Mouse (Mus musculus) midbrain, embryonic 16.5 days (tissue): ENCODE results near the gene Hnrnpa2b1. TPM values are rescaled to one million over a fixed set of nuclear protein-coding genes. Genes with fewer than 3 reads are reported as not detected.

ENCODE experiments used
- ATAC-seq: fragments of 200-750 bp; cut with Nextera tagmentation; 2 replicates; pipeline ENCODE4 v1.8.0; 2017; ENCODE audit warnings: moderate TSS enrichment
- H3K27ac ChIP-seq: fragments of 300-500 bp; sonication (generic); 2 replicates; pipeline ENCODE4 v1.5.1; 2014; ENCODE audit warnings: mild to moderate bottlenecking, low read length, mixed read lengths
- H3K27me3 ChIP-seq: fragments of 300-500 bp; sonication (generic); 2 replicates; pipeline ENCODE4 v1.6.1; 2014; ENCODE audit warnings: low read depth, low read length, mixed read lengths; ENCODE audit not compliant: control insufficient read depth, insufficient read depth
- H3K36me3 ChIP-seq: fragments of 300-500 bp; sonication (generic); 2 replicates; pipeline ENCODE4 v1.6.1; 2014; ENCODE audit warnings: mild to moderate bottlenecking, low read length, moderate library complexity, mixed read lengths; ENCODE audit not compliant: control insufficient read depth, insufficient read depth
- H3K4me1 ChIP-seq: fragments of 300-500 bp; sonication (generic); 2 replicates; pipeline ENCODE4 v1.6.1; 2014; ENCODE audit warnings: mild to moderate bottlenecking, low read length, mixed read lengths; ENCODE audit not compliant: control insufficient read depth, insufficient read depth
- H3K4me2 ChIP-seq: fragments of 300-500 bp; sonication (generic); 2 replicates; pipeline ENCODE4 v1.6.1; 2014; ENCODE audit warnings: mild to moderate bottlenecking, low read length, mixed read lengths
- H3K4me3 ChIP-seq: fragments of 300-500 bp; sonication (generic); 2 replicates; pipeline ENCODE4 v1.5.1; 2014; ENCODE audit warnings: low read depth, mild to moderate bottlenecking, low read length, moderate library complexity, mixed read lengths
- H3K9ac ChIP-seq: fragments of 300-500 bp; sonication (generic); 2 replicates; pipeline ENCODE4 v1.6.1; 2014; ENCODE audit warnings: low read depth, low read length, mixed read lengths
- H3K9me3 ChIP-seq: fragments of 300-500 bp; sonication (generic); replicated peaks from 2 replicates; pipeline ENCODE4 v1.6.1; 2014; ENCODE audit warnings: mild to moderate bottlenecking, low read length, mixed read lengths; ENCODE audit not compliant: control insufficient read depth, poor library complexity, severe bottlenecking
- WGBS: fragments of 180-500 bp; shearing (Covaris S2); extraction: QIAGEN DNeasy Blood & Tissue Kit; methylation state at CpG from one replicate; pipeline ENCODE4 v1.1.7; 2014; 5-methylcytosine and 5-hydroxymethylcytosine counted together
- polyA plus RNA-seq: library from polyadenylated mRNA; unstranded; fragments of >200 nt; fragmentation: Nextera tagmentation; extraction: Ambion mirVana; gene quantifications from 2 replicates; pipeline ENCODE4 v1.2.1, GENCODE M21; 2015

Hnrnpa2b1 gene
- polyA plus RNA-seq, 1 experiment from 2014 or later, result 1,316 TPM

GRCm38 (mm10) chr6:51438826-51439330 lies 30.8 kb downstream of the Hnrnpa2b1 start:
- WGBS, result 78% methylated on average over 9 of the region's 9 CpGs
- peaks cover 15% of the 10 kb centered on the region for H3K4me1 ChIP-seq
- no peak overlapping the region for H3K9ac ChIP-seq
- H3K4me2 ChIP-seq, result no peak overlapping the region
- H3K4me3 ChIP-seq, result no peak overlapping the region
- no peak overlapping the region for H3K27ac ChIP-seq
- no peak for ATAC-seq
- no peaks in the 10 kb centered on the region for H3K27me3 ChIP-seq
- H3K9me3 ChIP-seq, result no peaks in the 10 kb centered on the region
- no peaks in the 10 kb centered on the region for H3K36me3 ChIP-seq

- Histone ChIP-seq H3K9ac (no peak overlapping the region), H3K27me3 (no peaks in the 10 kb centered on the region), H3K4me1 (peaks cover 15% of the 10 kb centered on the region), H3K36me3 (no peaks in the 10 kb centered on the region), H3K27ac (no peak overlapping the region), H3K4me2 (no peak overlapping the region), H3K9me3 (no peaks in the 10 kb centered on the region), H3K4me3 (no peak overlapping the region)
- no peak for ATAC-seq
- 80% methylated on average over 4 of the region's 4 CpGs for WGBS
These were observed 32.0 kb downstream of the Hnrnpa2b1 start for GRCm38 (mm10) chr6:51437665-51438064.

- no peak overlapping the region for H3K27ac ChIP-seq
These were observed 35.4 kb downstream of the Hnrnpa2b1 start for GRCm38 (mm10) chr6:51434270-51434669.

GRCm38 (mm10) chr6:51432535-51433397 lies 36.9 kb downstream of the Hnrnpa2b1 start, which contains the start of gene Nfe2l3:
Nfe2l3 (plus strand) TSS chr6:51432670.
- H3K27ac ChIP-seq, result 0 out of 2 replicates have a peak within 1 kb of the TSS, but pooled peaks have one; percentile 17

More at GRCm38 (mm10) chr6:51434270-51434669, 35.4 kb downstream of the Hnrnpa2b1 start:
- Histone ChIP-seq H3K4me2 (peak overlapping the region; percentile 83), H3K9ac (no peak overlapping the region), H3K9me3 (no peaks in the 10 kb centered on the region), H3K4me1 (peaks cover 19% of the 10 kb centered on the region), H3K4me3 (peak overlapping the region; percentile 69), H3K27me3 (peaks cover 2% of the 10 kb centered on the region; the same call in 1 of the 2 replicates), H3K36me3 (no peaks in the 10 kb centered on the region)
- ATAC-seq, result no peak
- WGBS, result 50% methylated on average over 7 of the region's 7 CpGs

GRCm38 (mm10) chr6:51424537-51424936 lies 45.2 kb downstream of the Hnrnpa2b1 start:
- Histone ChIP-seq H3K9me3 (no peaks in the 10 kb centered on the region), H3K9ac (no peak overlapping the region), H3K27ac (no peak overlapping the region), H3K27me3 (no peaks in the 10 kb centered on the region), H3K4me2 (no peak overlapping the region), H3K4me1 (no peaks in the 10 kb centered on the region), H3K36me3 (no peaks in the 10 kb centered on the region), H3K4me3 (no peak overlapping the region)
- ATAC-seq, result no peak
- WGBS, result 90% methylated on average over 2 of the region's 2 CpGs

More at GRCm38 (mm10) chr6:51432535-51433397, 36.9 kb downstream of the Hnrnpa2b1 start, which contains the start of gene Nfe2l3:
- H3K27me3 ChIP-seq, result peaks cover 2% of the 10 kb centered on the region; the same call in 1 of the 2 replicates
- peaks cover 19% of the 10 kb centered on the region for H3K4me1 ChIP-seq
- H3K9ac ChIP-seq, result peak within 1 kb of the TSS; percentile 84
- H3K4me2 ChIP-seq, result peak within 1 kb of the TSS; percentile 83
- ATAC-seq, result peak; percentile 79
- no peaks in the 10 kb centered on the region for H3K9me3 ChIP-seq
- H3K4me3 ChIP-seq, result peak within 1 kb of the TSS; percentile 69
- H3K36me3 ChIP-seq, result no peaks in the 10 kb centered on the region
- WGBS, result 1% methylated on average over 71 of the region's 74 CpGs

GRCm38 (mm10) chr6:51423466-51424122 lies 46.1 kb downstream of the Hnrnpa2b1 start:
- ATAC-seq, result no peak
- no peak overlapping the region for H3K4me2 ChIP-seq
- no peak overlapping the region for H3K9ac ChIP-seq
- whole genome bisulfite sequencing, result 52% methylated on average over 11 of the region's 11 CpGs
- no peaks in the 10 kb centered on the region for H3K4me1 ChIP-seq
- H3K36me3 ChIP-seq, result no peaks in the 10 kb centered on the region
- H3K4me3 ChIP-seq, result no peak overlapping the region
- H3K27me3 ChIP-seq, result no peaks in the 10 kb centered on the region
- no peak overlapping the region for H3K27ac ChIP-seq
- H3K9me3 ChIP-seq, result no peaks in the 10 kb centered on the region

GRCm38 (mm10) chr6:51417306-51417936 lies 52.3 kb downstream of the Hnrnpa2b1 start:
- Histone ChIP-seq H3K36me3 (no peaks in the 10 kb centered on the region), H3K4me2 (no peak overlapping the region), H3K9ac (no peak overlapping the region), H3K4me1 (no peaks in the 10 kb centered on the region), H3K9me3 (no peaks in the 10 kb centered on the region), H3K27ac (no peak overlapping the region), H3K4me3 (no peak overlapping the region), H3K27me3 (no peaks in the 10 kb centered on the region)
- WGBS, result 94% methylated on average over 4 of the region's 4 CpGs
- no peak for ATAC-seq

GRCm38 (mm10) chr6:51416433-51416832 lies 53.3 kb downstream of the Hnrnpa2b1 start:
- Histone ChIP-seq H3K4me3 (no peak overlapping the region), H3K27me3 (no peaks in the 10 kb centered on the region), H3K36me3 (no peaks in the 10 kb centered on the region), H3K27ac (no peak overlapping the region), H3K4me2 (no peak overlapping the region), H3K4me1 (no peaks in the 10 kb centered on the region), H3K9me3 (no peaks in the 10 kb centered on the region), H3K9ac (no peak overlapping the region)
- ATAC-seq, result no peak
- WGBS, result 68% methylated on average over 1 of the region's 1 CpGs
